ENCODE assay signal across 11 mouse cellular contexts in the genomic region with DNA sequence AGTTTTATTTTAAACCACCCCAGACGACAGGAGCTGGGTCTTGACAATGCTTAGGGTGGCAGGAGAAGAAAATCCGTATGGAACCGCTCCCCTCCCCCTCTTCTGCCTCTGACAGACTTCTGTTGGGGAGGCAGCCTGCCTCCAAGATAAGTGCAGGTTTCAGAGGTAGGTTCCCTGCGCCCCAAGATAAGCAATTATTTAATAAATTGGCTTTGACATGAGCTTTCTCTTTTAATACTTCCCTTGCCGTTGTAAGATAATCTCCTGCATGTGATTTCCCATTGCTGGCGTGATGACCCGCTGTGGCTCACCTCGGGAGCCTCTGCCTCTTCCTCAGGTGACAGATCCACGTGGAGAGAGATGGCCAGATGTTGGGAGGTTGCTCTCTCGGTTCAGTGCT.
DNase-seq lines count a peak whose midpoint lies in the region; ATAC-seq lines count a peak whose summit lies in the region.
"Had no signal": no experiment of that assay in that cellular context is flagged by ENCODE, and none has a peak within 500 bp of the region (broad histone marks: within the 10 kb centered on the region; RNA-seq: fewer than 3 reads in every experiment).

No protein-coding gene starts in this region.

- H3K4me1 ChIP-seq in forebrain, embryonic 16.5 days (replicated peaks; ENCODE audit: control insufficient read depth, insufficient read depth, low read length) = peaks cover 15% of the 10 kb centered on the region
- peaks cover 32% of the 10 kb centered on the region for H3K4me1 ChIP-seq in forebrain, embryonic 10.5 days
- H3K4me1 ChIP-seq in kidney, embryonic 15.5 days = peaks cover 22% of the 10 kb centered on the region

- H3K9ac ChIP-seq in forebrain, embryonic 16.5 days (replicated peaks; ENCODE audit: low read depth, low read length) = no peak overlapping the region
- H3K9ac ChIP-seq in kidney, embryonic 15.5 days = no peak overlapping the region

- H3K4me2 ChIP-seq in forebrain, embryonic 16.5 days (ENCODE audit: low read length) = peak overlapping the region; percentile 28; the same call in 1 of the 2 replicates
- peak overlapping the region; percentile 17; the same call in 1 of the 2 replicates for H3K4me2 ChIP-seq in kidney, embryonic 15.5 days

- no peaks in the 10 kb centered on the region for H3K9me3 ChIP-seq in forebrain, embryonic 16.5 days (ENCODE audit: control insufficient read depth, low read length)
- no peaks in the 10 kb centered on the region for H3K9me3 ChIP-seq in forebrain, embryonic 10.5 days
- no peaks in the 10 kb centered on the region for H3K9me3 ChIP-seq in kidney, embryonic 15.5 days (replicated peaks)

- no peak overlapping the region for H3K27ac ChIP-seq in forebrain, embryonic 16.5 days (ENCODE audit: low read length)
- no peak overlapping the region; the same call in 1 of the 2 replicates for H3K27ac ChIP-seq in forebrain, embryonic 10.5 days
- H3K27ac ChIP-seq in kidney, embryonic 15.5 days = no peak overlapping the region

- no peak for ATAC-seq in forebrain, embryonic 16.5 days
- ATAC-seq in kidney, embryonic 15.5 days (replicated peaks; ENCODE audit: low FRiP score) = no peak

- H3K27me3 ChIP-seq in forebrain, embryonic 16.5 days (replicated peaks; ENCODE audit: control insufficient read depth, insufficient read depth, low read length) = 0 out of 2 replicates have a peak, but pooled peaks cover 2% of the 10 kb centered on the region
- H3K27me3 ChIP-seq in forebrain, embryonic 10.5 days (ENCODE audit: poor library complexity, severe bottlenecking) = peaks cover 6% of the 10 kb centered on the region
- 0 out of 2 replicates have a peak, but pooled peaks cover 7% of the 10 kb centered on the region for H3K27me3 ChIP-seq in kidney, embryonic 15.5 days

- no peaks in the 10 kb centered on the region for H3K36me3 ChIP-seq in forebrain, embryonic 16.5 days (ENCODE audit: control insufficient read depth, insufficient read depth)
- H3K36me3 ChIP-seq in forebrain, embryonic 10.5 days (replicated peaks) = no peaks in the 10 kb centered on the region
- H3K36me3 ChIP-seq in kidney, embryonic 15.5 days = no peaks in the 10 kb centered on the region

- 37% methylated on average over 10 of the region's 10 CpGs for WGBS in forebrain, embryonic 16.5 days
- WGBS in forebrain, embryonic 10.5 days = 43% methylated on average over 10 of the region's 10 CpGs
- WGBS in kidney, embryonic 15.5 days = 31% methylated on average over 10 of the region's 10 CpGs

- 0 out of 2 replicates have a peak overlapping the region, but pooled peaks have one; percentile 5 for H3K4me3 ChIP-seq in forebrain, embryonic 16.5 days (replicated peaks; ENCODE audit: low read length)
- no peak overlapping the region for H3K4me3 ChIP-seq in forebrain, embryonic 10.5 days
- H3K4me3 ChIP-seq in kidney, embryonic 15.5 days (replicated peaks) = no peak overlapping the region

- DNase-seq in forebrain, embryonic 10.5 days (ENCODE audit: extremely low spot score, low spot score) = no peak
- DNase-seq in kidney, postnatal 36 days = no peak
- peak; percentile 37 for DNase-seq in retina, postnatal 1 day
- no peak for DNase-seq in retina, embryonic 14.5 days (ENCODE audit: low spot score)
- DNase-seq in yolk sac, embryonic 10.5 days (ENCODE audit: low spot score) = no peak
- DNase-seq in cerebellum, adult 9-11 months = no peak
- DNase-seq: cerebellum, postnatal 14 days; gastrocnemius, postnatal 10 days; kidney, adult 11 months had no signal
